Comparison of ENCODE assay signal across 10 mouse cellular contexts in genomic region chr13:40703982-40704501, GRCm38 (mm10). TPM values are rescaled to one million over a fixed set of nuclear protein-coding genes. Genes with fewer than 3 reads are reported as not detected.
A peak's percentile ranks its signal among the peaks of the same experiment; 100 is the strongest.
DNase-seq lines count a peak whose midpoint lies in the region; ATAC-seq and TF ChIP-seq lines count a peak whose summit lies in the region.
"Had no signal": no experiment of that assay in that cellular context is flagged by ENCODE, and none has a peak within 500 bp of the region (broad histone marks: within the 10 kb centered on the region; RNA-seq: fewer than 3 reads in every experiment).

No protein-coding gene starts in this region.

- H3K4me1 ChIP-seq in heart, embryonic 11.5 days (ENCODE audit: control insufficient read depth, insufficient read depth, low read length), result no peaks in the 10 kb centered on the region
- peaks cover 6% of the 10 kb centered on the region; the same call in 1 of the 2 replicates for H3K4me1 ChIP-seq in hindbrain, embryonic 14.5 days (replicated peaks; ENCODE audit: control insufficient read depth, insufficient read depth, low read length)
- no peaks in the 10 kb centered on the region for H3K4me1 ChIP-seq in midbrain, postnatal 0 days (ENCODE audit: insufficient read depth, low read length)

- intact Hi-C loops in heart, postnatal 36 days (cut with DNase I), result no loop called here

- H3K4me2 ChIP-seq in heart, embryonic 11.5 days, result peak overlapping the region; percentile 53
- peak overlapping the region; percentile 52 for H3K4me2 ChIP-seq in hindbrain, embryonic 14.5 days (replicated peaks)
- peak overlapping the region; percentile 37 for H3K4me2 ChIP-seq in midbrain, postnatal 0 days (ENCODE audit: low read depth, low read length, poor library complexity, severe bottlenecking)

- H3K27me3 ChIP-seq in heart, embryonic 11.5 days (ENCODE audit: control insufficient read depth, insufficient read depth, low read length), result peaks cover 92% of the 10 kb centered on the region
- peaks cover 94% of the 10 kb centered on the region for H3K27me3 ChIP-seq in hindbrain, embryonic 14.5 days (ENCODE audit: control insufficient read depth, insufficient read depth, low read length)
- peaks cover 66% of the 10 kb centered on the region for H3K27me3 ChIP-seq in midbrain, postnatal 0 days (ENCODE audit: insufficient read depth, low read length)

- H3K27ac ChIP-seq in heart, embryonic 11.5 days (ENCODE audit: low read depth, low read length), result no peak overlapping the region
- peak overlapping the region; percentile 77 for H3K27ac ChIP-seq in hindbrain, embryonic 14.5 days
- no peak overlapping the region for H3K27ac ChIP-seq in midbrain, postnatal 0 days (ENCODE audit: low read depth, low read length)

- no peak for TF ChIP-seq CTCF in midbrain, postnatal 0 days (IDR thresholded peaks at IDR 0.05)

- DNase-seq in heart, postnatal 36 days, result no peak
- peak; percentile 62 for DNase-seq in embryo, embryonic 10 days (ENCODE audit: low spot score)
- DNase-seq in hindbrain, embryonic 14.5 days (ENCODE audit: low spot score), result no peak
- DNase-seq in midbrain, postnatal 0 days (ENCODE audit: low spot score), result no peak
- DNase-seq in MN1 (ENCODE audit: low spot score), result no peak
- DNase-seq in ovary, adult 18-20 months (ENCODE audit: low spot score), result no peak
- no peak for DNase-seq in thymus, postnatal 0 days (ENCODE audit: low spot score)
- DNase-seq: B cell, adult 2 months had no signal

- H3K9ac ChIP-seq in heart, embryonic 11.5 days (ENCODE audit: low read depth, low read length), result no peak overlapping the region
- H3K9ac ChIP-seq in hindbrain, embryonic 14.5 days, result peak overlapping the region; percentile 46
- H3K9ac ChIP-seq in midbrain, postnatal 0 days (replicated peaks; ENCODE audit: low read length, poor library complexity, severe bottlenecking), result no peak overlapping the region

- 0 out of 2 replicates have a peak overlapping the region, but pooled peaks have one; percentile 26 for H3K4me3 ChIP-seq in heart, embryonic 11.5 days (ENCODE audit: low read depth, low read length)
- H3K4me3 ChIP-seq in hindbrain, embryonic 14.5 days (replicated peaks; ENCODE audit: low read length), result peak overlapping the region; percentile 27
- peak overlapping the region; percentile 26 for H3K4me3 ChIP-seq in midbrain, postnatal 0 days (ENCODE audit: low read depth, low read length)

- WGBS in heart, embryonic 11.5 days (ENCODE audit: insufficient replicate concordance), result 1% methylated on average over 38 of the region's 38 CpGs
- under 1% methylated on average over 38 of the region's 38 CpGs for WGBS in hindbrain, embryonic 14.5 days
- WGBS in midbrain, postnatal 0 days, result under 1% methylated on average over 38 of the region's 38 CpGs

- no peaks in the 10 kb centered on the region for H3K36me3 ChIP-seq in heart, embryonic 11.5 days (ENCODE audit: control insufficient read depth, insufficient read depth, low read length)
- H3K36me3 ChIP-seq in hindbrain, embryonic 14.5 days (replicated peaks; ENCODE audit: control insufficient read depth, insufficient read depth), result no peaks in the 10 kb centered on the region
- H3K36me3 ChIP-seq in midbrain, postnatal 0 days (ENCODE audit: insufficient read depth, low read length), result no peaks in the 10 kb centered on the region

- H3K9me3 ChIP-seq in heart, embryonic 11.5 days (replicated peaks; ENCODE audit: control insufficient read depth, low read length), result no peaks in the 10 kb centered on the region
- no peaks in the 10 kb centered on the region for H3K9me3 ChIP-seq in hindbrain, embryonic 14.5 days (ENCODE audit: control insufficient read depth, low read length)
- no peaks in the 10 kb centered on the region for H3K9me3 ChIP-seq in midbrain, postnatal 0 days (ENCODE audit: low read length)

- no peak for ATAC-seq in heart, embryonic 11.5 days (replicated peaks; ENCODE audit: insufficient number of reproducible peaks, low FRiP score, low TSS enrichment)
- ATAC-seq in hindbrain, embryonic 14.5 days (ENCODE audit: low FRiP score), result peak; percentile 65; the same call in 1 of the 2 replicates
- no peak for ATAC-seq in midbrain, postnatal 0 days (ENCODE audit: low FRiP score)

RNA-seq across cellular contexts. Expression of gene Tfap2a, which starts 34.1 kb away (rescaled TPM):
- 0.14 and 0.39 TPM in 2 replicates for polyA plus RNA-seq in heart, embryonic 11.5 days (2014; fragmentation: Nextera tagmentation; extraction: Ambion mirVana)
- under 1 TPM; 0.11 to 0.36 TPM for total RNA-seq in heart, postnatal 36 days (2021)
- 9.6 and 10.5 TPM in 2 replicates for polyA plus RNA-seq in hindbrain, embryonic 14.5 days (2014; fragmentation: Nextera tagmentation; extraction: Ambion mirVana)
- total RNA-seq in midbrain, postnatal 0 days (2014; rRNA removed), result 1.3 and 4.0 TPM in 2 replicates
- polyA plus RNA-seq in midbrain, postnatal 0 days (2015; fragmentation: Nextera tagmentation; extraction: Ambion mirVana), result 1.3 and 2.0 TPM in 2 replicates
- polyA plus RNA-seq in thymus, postnatal 0 days (2015; fragmentation: Nextera tagmentation; extraction: Ambion mirVana), result 0.08 and 0.09 TPM in 2 replicates
- total RNA-seq: liver, adult 2 months had no signal
